Mouse (Mus musculus): ENCODE measurements around the gene Nsun2. TPM values are rescaled to one million over a fixed set of nuclear protein-coding genes. Genes with fewer than 3 reads are reported as not detected.
"Not testable (repeated sequence)": the region's sequence is repeated elsewhere in the genome, so short reads cannot be mapped to it uniquely, and the experiment has no call there.

The Nsun2 gene
- polyA plus RNA-seq, 1 experiment, result 28.7 TPM

DNA sequence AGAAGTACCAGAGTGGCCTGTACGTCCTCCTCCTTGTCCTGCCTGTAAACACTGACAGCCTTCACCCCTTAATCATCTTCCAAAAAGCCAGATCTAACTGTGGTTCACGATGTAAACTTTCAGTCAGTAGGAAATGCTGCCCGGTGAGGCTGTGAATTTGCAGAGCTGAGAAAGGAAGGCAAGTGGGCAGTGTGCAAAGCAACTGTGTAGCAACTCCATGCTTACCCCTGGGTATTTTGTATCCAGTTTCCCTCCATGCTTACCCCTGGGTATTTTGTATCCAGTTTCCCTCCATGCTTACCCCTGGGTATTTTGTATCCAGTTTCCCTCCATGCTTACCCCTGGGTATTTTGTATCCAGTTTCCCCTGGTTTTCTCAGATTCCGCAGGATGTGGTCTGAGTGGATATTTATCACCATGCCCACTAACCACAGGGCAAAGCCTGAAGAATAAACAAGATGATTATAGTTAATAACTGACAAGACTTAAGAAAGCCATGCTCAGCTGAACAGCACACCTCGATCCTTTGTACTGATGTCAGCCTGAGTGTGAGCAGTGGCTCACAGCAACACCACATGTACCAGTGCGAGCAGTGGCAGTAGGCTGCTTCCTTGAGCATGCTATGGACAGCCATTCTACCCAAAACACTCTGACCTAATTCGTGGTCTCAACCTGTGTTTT, 61.2 kb downstream of the Nsun2 start:
- TF ChIP-seq POLR2A (IDR thresholded peaks at IDR 0.05; ENCODE audit: borderline replicate concordance, extremely low read depth, low read depth, low read length), result no peak
- TF ChIP-seq CTCF (IDR thresholded peaks at IDR 0.05; ENCODE audit: insufficient read depth, low read length), result no peak
- H3K4me3 ChIP-seq (replicated peaks; ENCODE audit: extremely low read depth, low read depth, low read length), result no peak overlapping the region
- H3K4me1 ChIP-seq (ENCODE audit: control insufficient read depth, insufficient read depth, low read length), result no peaks in the 10 kb centered on the region
- 79% methylated on average over 7 of the region's 7 CpGs for WGBS
- DNase-seq, result no peak

DNA sequence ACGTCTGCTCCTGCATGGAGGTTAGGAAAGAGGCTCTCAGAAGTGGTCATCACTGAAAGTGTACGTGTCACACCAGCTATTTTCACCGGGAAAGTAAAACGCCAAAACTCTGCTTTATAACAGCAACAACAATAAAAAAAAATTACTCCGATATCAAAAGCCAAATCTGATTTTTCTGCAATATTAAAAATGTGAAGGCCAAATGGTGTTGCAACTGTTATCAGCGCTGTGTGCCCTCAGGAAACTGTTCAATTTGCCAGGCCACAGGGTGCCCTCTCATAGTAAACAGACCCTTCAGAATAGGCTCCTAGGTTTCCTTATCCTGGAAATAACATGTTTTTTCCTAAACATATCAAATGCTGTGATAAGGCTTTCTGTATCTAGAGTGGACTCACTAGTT, 62.4 kb downstream of the Nsun2 start:
- 89% methylated on average over 6 of the region's 6 CpGs for WGBS
- Histone ChIP-seq H3K4me3 (replicated peaks; ENCODE audit: extremely low read depth, low read depth, low read length) (no peak overlapping the region), H3K4me1 (ENCODE audit: control insufficient read depth, insufficient read depth, low read length) (no peaks in the 10 kb centered on the region)
- TF ChIP-seq POLR2A (IDR thresholded peaks at IDR 0.05; ENCODE audit: borderline replicate concordance, extremely low read depth, low read depth, low read length), result no peak
- TF ChIP-seq CTCF (IDR thresholded peaks at IDR 0.05; ENCODE audit: insufficient read depth, low read length), result no peak
- DNase-seq, result no peak

DNA sequence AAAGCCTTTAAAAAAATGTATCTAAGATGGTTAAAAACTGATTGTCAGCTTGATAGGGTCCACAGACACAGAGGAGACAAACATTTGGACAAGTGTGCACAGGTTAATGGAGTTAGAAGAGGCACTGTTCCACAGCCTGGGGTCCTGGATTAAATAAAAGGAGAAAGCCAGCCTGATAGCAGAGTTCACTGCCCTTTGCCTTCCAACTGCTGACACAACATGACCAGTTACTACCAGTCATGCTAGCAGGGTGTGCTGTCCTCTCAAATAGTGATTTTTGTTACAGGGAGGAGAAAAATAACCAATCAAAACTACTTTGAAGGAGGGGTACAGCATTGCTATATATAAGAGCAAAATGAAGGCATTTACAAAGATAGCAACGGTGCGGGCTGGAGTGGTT, 63.0 kb downstream of the Nsun2 start:
- Histone ChIP-seq H3K4me3 (replicated peaks; ENCODE audit: extremely low read depth, low read depth, low read length) (no peak overlapping the region), H3K4me1 (ENCODE audit: control insufficient read depth, insufficient read depth, low read length) (no peaks in the 10 kb centered on the region)
- no peak for DNase-seq
- TF ChIP-seq CTCF (IDR thresholded peaks at IDR 0.05; ENCODE audit: insufficient read depth, low read length) (no peak), POLR2A (IDR thresholded peaks at IDR 0.05; ENCODE audit: borderline replicate concordance, extremely low read depth, low read depth, low read length) (no peak)
- 83% methylated on average over 2 of the region's 2 CpGs for WGBS

DNA sequence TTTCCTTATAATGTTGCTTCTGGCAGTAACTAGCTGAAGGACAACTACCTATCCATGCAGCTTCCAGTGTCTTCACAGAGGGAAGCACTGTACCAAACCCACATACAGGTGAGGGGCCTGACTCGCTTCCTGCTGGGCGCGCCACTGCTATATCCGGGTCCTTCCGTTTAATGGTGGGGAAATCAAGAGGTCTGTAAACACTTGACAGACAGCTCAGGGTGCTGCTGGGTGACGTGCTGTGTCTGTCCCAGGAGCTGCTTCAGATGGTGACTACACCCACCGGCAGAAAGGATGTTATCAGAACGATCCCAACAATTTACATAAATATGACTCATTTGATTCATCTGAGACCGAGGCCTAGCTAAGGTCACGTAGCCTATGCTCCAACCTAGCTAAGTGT, 65.3 kb downstream of the Nsun2 start:
- 63% methylated on average over 10 of the region's 10 CpGs for WGBS
- Histone ChIP-seq H3K4me3 (replicated peaks; ENCODE audit: extremely low read depth, low read depth, low read length) (no peak overlapping the region), H3K4me1 (ENCODE audit: control insufficient read depth, insufficient read depth, low read length) (no peaks in the 10 kb centered on the region)
- DNase-seq, result no peak
- no peak for TF ChIP-seq POLR2A (IDR thresholded peaks at IDR 0.05; ENCODE audit: borderline replicate concordance, extremely low read depth, low read depth, low read length)
- no peak for TF ChIP-seq CTCF (IDR thresholded peaks at IDR 0.05; ENCODE audit: insufficient read depth, low read length)

DNA sequence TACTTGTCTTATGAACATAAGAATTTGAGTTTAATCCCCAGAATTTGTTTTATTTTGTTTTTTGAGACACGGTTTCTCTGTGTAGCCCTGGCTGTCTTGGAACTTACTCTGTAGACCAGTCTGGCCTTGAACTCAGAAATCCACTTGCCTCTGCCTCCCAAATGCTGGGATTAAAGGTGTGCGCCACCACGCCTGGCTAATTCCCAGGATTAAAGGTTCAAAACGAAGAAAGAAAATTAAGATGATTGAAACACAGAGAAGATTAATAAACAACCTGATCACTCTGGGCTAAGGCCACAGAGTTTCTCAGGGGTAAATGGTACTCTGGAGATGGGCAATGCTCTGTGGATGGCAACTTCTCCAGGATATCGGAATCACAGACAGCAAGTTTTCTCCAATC, 67.3 kb downstream of the Nsun2 start:
- H3K4me1 ChIP-seq (ENCODE audit: control insufficient read depth, insufficient read depth, low read length); H3K4me3 ChIP-seq (replicated peaks; ENCODE audit: extremely low read depth, low read depth, low read length); DNase-seq: not testable (repeated sequence)
- 85% methylated on average over 5 of the region's 5 CpGs for WGBS

DNA sequence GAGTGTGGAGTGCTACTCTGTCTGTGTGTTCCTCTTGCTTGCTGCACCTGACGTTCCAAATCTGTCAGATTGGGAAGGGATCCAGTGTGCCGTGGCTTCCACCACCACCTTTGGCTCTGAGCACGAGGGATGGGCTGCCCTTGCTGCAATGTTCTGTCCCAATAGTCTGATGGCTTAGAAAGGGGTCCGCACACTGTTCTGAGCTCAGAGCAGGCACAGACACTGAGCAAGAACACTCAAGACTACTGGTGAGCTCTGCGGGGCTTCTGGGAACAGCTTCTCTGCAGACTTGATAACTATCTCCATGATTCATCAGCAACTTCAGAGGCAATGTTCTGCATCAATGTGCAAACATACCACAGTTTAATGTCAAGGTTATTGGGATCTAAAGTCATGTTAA, 67.8 kb downstream of the Nsun2 start:
- DNase-seq, result no peak
- H3K4me1 ChIP-seq (ENCODE audit: control insufficient read depth, insufficient read depth, low read length), result no peaks in the 10 kb centered on the region
- WGBS, result 82% methylated on average over 5 of the region's 5 CpGs
- no peak overlapping the region for H3K4me3 ChIP-seq (replicated peaks; ENCODE audit: extremely low read depth, low read depth, low read length)
- TF ChIP-seq CTCF (IDR thresholded peaks at IDR 0.05; ENCODE audit: insufficient read depth, low read length), result no peak

DNA sequence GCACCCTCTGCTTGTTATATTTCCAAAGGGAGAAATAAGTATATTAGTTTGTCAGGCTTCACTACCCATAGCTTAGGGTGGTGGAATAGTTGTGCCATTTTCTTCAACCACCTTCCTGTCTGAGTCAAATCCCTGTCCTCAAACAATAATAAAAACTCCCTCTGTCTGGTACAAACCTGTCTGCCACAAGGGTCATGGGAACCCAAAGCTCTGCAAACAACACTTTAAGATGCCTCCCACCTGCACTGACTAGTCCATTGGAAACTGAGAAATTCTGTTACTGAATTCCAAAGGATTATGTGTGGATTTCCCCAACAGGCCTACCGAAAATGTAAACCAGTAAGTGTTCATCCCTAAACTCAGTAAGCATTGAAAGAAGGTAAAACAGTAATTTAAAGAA, 71.1 kb downstream of the Nsun2 start:
- Histone ChIP-seq H3K4me1 (ENCODE audit: control insufficient read depth, insufficient read depth, low read length) (no peaks in the 10 kb centered on the region), H3K4me3 (replicated peaks; ENCODE audit: extremely low read depth, low read depth, low read length) (no peak overlapping the region)
- TF ChIP-seq POLR2A (IDR thresholded peaks at IDR 0.05; ENCODE audit: borderline replicate concordance, extremely low read depth, low read depth, low read length), result no peak
- TF ChIP-seq CTCF (IDR thresholded peaks at IDR 0.05; ENCODE audit: insufficient read depth, low read length), result no peak
- WGBS, result 81% methylated on average over 1 of the region's 1 CpGs
- no peak for DNase-seq

DNA sequence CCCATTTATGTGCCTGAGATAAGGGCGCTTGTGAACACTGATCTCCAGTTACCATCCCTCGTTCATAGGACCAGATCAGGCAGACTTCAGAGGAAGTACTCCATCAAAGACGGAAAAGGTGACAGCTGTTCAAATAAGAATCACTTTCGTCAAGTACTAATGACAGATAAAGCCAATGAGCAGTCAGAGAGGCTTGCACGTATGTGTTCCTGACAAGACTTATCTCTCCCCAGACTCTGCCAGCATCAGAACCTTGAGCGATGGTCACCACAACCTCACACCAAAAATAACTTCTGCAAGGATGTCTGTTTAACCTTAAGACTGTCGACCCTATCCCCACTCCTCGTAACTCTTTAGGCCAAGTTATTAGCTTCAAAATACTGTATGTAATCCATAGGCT, 75.2 kb downstream of the Nsun2 start:
- Histone ChIP-seq H3K4me3 (replicated peaks; ENCODE audit: extremely low read depth, low read depth, low read length) (no peak overlapping the region), H3K4me1 (ENCODE audit: control insufficient read depth, insufficient read depth, low read length) (peaks cover 3% of the 10 kb centered on the region)
- DNase-seq, result no peak
- WGBS, result 63% methylated on average over 8 of the region's 8 CpGs
- TF ChIP-seq POLR2A (IDR thresholded peaks at IDR 0.05; ENCODE audit: borderline replicate concordance, extremely low read depth, low read depth, low read length), result no peak
- no peak for TF ChIP-seq CTCF (IDR thresholded peaks at IDR 0.05; ENCODE audit: insufficient read depth, low read length)

DNA sequence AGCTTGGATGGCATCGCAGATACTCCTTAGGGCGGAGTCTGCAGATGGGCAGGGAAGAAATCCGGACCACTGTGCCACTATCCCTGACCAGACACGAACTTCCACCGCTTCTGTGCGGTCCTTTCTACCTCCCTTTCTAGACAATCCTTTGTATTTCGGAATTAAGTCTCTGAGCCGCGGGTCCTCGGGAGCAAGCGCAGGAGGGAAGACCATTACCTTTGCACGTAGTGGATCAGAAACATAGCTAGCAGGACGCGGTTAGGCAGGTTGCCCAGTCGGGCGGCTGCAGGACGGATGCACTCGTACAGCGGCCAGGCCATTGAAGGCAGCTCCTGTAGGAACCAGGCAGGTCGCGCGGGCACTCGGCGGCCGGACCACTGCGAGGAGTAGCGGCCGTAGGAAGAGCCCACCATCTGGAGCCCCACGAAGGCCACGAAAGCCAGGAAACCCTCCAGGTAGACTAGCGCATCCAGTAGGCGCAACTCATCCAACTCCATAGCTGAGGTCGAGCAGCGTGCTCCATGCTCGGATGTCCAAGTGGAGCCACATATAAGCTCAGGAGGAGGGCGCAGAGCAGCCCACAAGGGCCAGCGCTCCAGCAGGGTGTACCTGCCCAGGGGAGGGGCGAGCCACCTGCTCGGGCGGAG, 77.3 kb downstream of the Nsun2 start:
- no peak for DNase-seq
- under 1% methylated on average over 40 of the region's 40 CpGs for WGBS
- Histone ChIP-seq H3K4me1 (ENCODE audit: control insufficient read depth, insufficient read depth, low read length) (peaks cover 3% of the 10 kb centered on the region), H3K4me3 (replicated peaks; ENCODE audit: extremely low read depth, low read depth, low read length) (peak overlapping the region; percentile 66)
- no peak for TF ChIP-seq CTCF (IDR thresholded peaks at IDR 0.05; ENCODE audit: insufficient read depth, low read length)
- no peak for TF ChIP-seq POLR2A (IDR thresholded peaks at IDR 0.05; ENCODE audit: borderline replicate concordance, extremely low read depth, low read depth, low read length)

DNA sequence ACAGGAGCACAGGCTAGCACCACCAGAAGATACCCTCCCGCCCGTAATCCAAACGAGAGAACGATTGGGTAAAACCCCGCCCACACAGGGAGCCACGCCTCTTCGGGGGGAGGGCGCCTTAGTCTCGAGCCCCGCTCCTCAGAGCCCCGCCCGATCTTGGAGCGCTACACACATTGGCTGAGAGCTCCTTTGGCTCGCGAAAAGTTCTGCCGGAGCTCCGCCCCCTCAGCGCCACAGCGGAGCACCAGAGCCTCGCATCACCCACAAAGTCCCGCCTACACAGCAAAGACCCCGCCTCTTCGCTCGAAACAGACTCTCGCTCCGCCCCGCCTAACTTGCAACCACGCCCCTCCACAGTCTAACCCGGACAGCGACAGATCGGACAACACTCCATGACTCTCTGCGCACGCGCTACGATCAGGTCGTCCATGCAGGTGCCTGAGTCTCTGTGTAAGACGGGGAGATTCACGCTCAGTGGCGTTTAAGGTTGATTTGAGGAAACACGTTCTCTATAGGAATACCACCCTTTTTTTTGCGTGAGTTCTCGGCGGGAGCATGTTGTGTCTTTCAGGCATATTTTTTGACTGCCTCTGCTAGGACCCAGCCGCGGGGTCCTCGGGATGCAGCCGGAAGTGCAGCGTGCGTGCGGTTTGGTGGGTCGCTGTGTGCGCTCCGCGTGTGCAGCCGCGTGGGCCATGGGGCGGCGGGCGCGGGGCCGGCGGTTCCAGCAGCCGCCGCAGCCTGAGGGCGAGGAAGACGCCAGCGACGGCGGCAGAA, 78.0 kb downstream of the Nsun2 start, which contains the start of gene Srd5a1:
Gene Srd5a1 (minus strand): TSS at position 45 of the 777 bp plus-strand sequence.
- TF ChIP-seq CTCF (IDR thresholded peaks at IDR 0.05; ENCODE audit: insufficient read depth, low read length) (no peak), POLR2A (IDR thresholded peaks at IDR 0.05; ENCODE audit: borderline replicate concordance, extremely low read depth, low read depth, low read length) (peak; percentile 47; the same call in 1 of the 2 replicates)
- peak within 1 kb of the TSS; percentile 85 for H3K4me3 ChIP-seq (replicated peaks; ENCODE audit: extremely low read depth, low read depth, low read length)
- WGBS, result under 1% methylated on average over 68 of the region's 69 CpGs
- H3K4me1 ChIP-seq (ENCODE audit: control insufficient read depth, insufficient read depth, low read length), result peaks cover 3% of the 10 kb centered on the region
- peak; percentile 99 for DNase-seq

All from lung, adult 2 months (tissue).